Mouse (Mus musculus): ENCODE results near the gene Scgb1c1.

DNA sequence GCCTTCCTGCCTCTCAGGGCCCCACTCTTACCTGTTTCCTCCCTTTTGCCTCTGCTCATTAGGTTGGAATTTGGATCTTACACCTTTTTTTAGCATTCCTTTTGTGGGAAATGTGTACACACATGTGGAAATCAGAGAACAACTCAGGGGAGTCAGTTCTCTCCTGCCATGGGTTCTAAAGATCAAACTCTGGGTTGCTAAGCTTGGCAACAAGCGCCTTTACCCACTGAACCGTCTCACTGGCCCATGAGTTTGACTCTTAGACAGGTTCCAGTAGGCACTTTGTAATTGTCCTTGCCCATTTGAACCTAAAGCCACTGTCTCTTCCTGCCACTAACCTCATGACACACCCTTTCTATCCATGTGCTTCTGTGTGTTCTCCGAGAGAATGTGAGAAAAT lies 49.3 kb downstream of the Scgb1c1 start:
- no peak for TF ChIP-seq CTCF (IDR thresholded peaks at IDR 0.05)
- no peak for TF ChIP-seq POLR2A (IDR thresholded peaks at IDR 0.05; ENCODE audit: insufficient read depth, low read depth, low read length)

All from heart, adult 2 months (tissue).